Mouse (Mus musculus) ES-CJ7 (cell line): Measurements from ENCODE around the gene Tgds.
"Not testable (repeated sequence)": the region's sequence is repeated elsewhere in the genome, so short reads cannot be mapped to it uniquely, and the experiment has no call there.

Source experiments
- DNase-seq: peaks from one replicate; pipeline ENCODE4 v3.0.0; 2011; ENCODE audit warnings: low read depth, low spot score

Gene Tgds

GRCm38 (mm10) chr14:118136744-118137452, 4.3 kb upstream of the Tgds start, which contains the start of gene Gpr180:
TSS of gene Gpr180 (plus strand) at chr14:118137158.
- DNase-seq = peak; percentile 98

GRCm38 (mm10) chr14:118131931-118132641, 469 bp downstream of the Tgds start:
- DNase-seq = no peak

GRCm38 (mm10) chr14:118131472-118131871, 1.1 kb downstream of the Tgds start:
- no peak for DNase-seq

GRCm38 (mm10) chr14:118126301-118126700, 6.3 kb downstream of the Tgds start:
- DNase-seq = no peak

- DNase-seq = no peak
These were observed 7.8 kb downstream of the Tgds start for GRCm38 (mm10) chr14:118124771-118125170.

- DNase-seq = no peak
These were observed 8.4 kb downstream of the Tgds start for GRCm38 (mm10) chr14:118124129-118124528.

GRCm38 (mm10) chr14:118113116-118113515, 19.4 kb downstream of the Tgds start:
- DNase-seq = peak; percentile 52

- not testable (repeated sequence) for DNase-seq
These were observed 25.1 kb downstream of the Tgds start for GRCm38 (mm10) chr14:118107479-118107878.

- no peak for DNase-seq
These were observed 31.1 kb downstream of the Tgds start for GRCm38 (mm10) chr14:118101227-118101990.

- DNase-seq = no peak
These were observed 34.3 kb downstream of the Tgds start for GRCm38 (mm10) chr14:118098265-118098664.

GRCm38 (mm10) chr14:118089806-118090392, 42.7 kb downstream of the Tgds start:
- DNase-seq = peak; percentile 56

- DNase-seq = peak; percentile 98
These were observed 43.2 kb downstream of the Tgds start for GRCm38 (mm10) chr14:118089215-118089805.

- DNase-seq = no peak
These were observed 43.9 kb downstream of the Tgds start for GRCm38 (mm10) chr14:118088437-118089207.

- DNase-seq = no peak
These were observed 46.1 kb downstream of the Tgds start for GRCm38 (mm10) chr14:118086271-118087035.

- no peak for DNase-seq
These were observed 48.7 kb downstream of the Tgds start for GRCm38 (mm10) chr14:118083851-118084250.

- no peak for DNase-seq
These were observed 51.9 kb downstream of the Tgds start for GRCm38 (mm10) chr14:118080606-118081005.

GRCm38 (mm10) chr14:118070100-118070499, 62.5 kb downstream of the Tgds start:
- no peak for DNase-seq

GRCm38 (mm10) chr14:118069439-118070079, 63.0 kb downstream of the Tgds start:
- no peak for DNase-seq
